Mouse (Mus musculus): ENCODE results near the gene Mindy1. TPM values are rescaled to one million over a fixed set of nuclear protein-coding genes. Genes with fewer than 3 reads are reported as not detected.

The Mindy1 gene
- 100 to 1,000 TPM in 11 of 26 experiments, 10 to 100 TPM in 15; 23.9 to 384 (median 82.5) TPM for total RNA-seq (2018; cell fraction: chromatin; rRNA removed)
- 100 to 1,000 TPM in 10 of 26 experiments, 10 to 100 TPM in 16; 32.1 to 137 (median 68.6) TPM for total RNA-seq (2018; cell fraction: cytosol; rRNA removed)
- 100 to 1,000 TPM in 5 of 26 experiments, 10 to 100 TPM in 21; 27.8 to 201 (median 64.5) TPM for total RNA-seq (2018; cell fraction: nucleus; rRNA removed)
- polyA plus RNA-seq (2018): 99.7 to 130 TPM (median 126 TPM) in 3 replicates

DNA sequence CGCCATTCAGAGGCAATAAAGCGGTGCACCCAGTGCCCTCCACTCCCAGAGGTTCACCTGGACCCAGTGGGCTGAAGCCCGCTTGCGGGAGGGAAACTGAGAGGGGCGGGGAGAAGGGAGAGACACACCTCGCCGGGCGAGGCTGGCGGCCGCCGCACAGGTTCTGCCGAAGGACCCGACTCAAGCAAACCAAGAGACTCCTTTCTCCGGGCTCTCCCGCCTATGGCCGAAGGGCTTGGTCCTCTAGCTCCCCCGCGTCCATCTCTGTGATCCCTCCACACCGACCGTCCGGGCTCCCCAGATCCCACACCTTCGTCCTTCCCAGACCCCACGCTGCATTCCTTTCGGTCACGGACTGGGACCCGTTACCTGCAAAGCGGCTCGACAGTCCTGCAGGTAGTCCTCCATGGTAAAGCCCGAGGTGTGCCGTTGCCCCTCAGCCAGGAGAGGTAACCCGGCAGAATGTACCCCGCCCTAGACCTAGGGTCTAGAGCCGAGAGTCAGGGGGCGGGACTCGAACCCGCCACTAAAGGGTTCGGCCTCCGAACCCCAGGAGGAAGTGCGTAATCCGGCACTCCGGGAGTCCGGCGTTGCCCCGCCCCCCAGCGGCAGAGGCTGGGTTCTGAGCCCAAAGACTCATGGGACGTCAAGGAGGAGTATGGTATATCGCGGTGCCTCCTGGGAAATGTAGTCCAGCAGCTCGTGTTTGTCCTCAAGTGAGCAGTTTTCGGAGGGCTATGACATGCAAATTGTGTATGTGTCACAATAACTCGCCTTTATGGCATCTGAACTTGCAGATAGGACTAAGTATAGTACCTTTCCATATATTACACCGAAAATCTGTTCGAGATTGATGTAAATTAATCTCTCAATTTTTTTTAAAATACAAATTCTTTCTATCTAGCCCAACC, at the start of gene Mindy1, which contains the start of gene Prune1:
Gene Mindy1, plus strand, starts transcription at position 130 of the 911 bp plus-strand sequence.
Gene Prune1, minus strand, starts transcription at position 861 of the 911 bp plus-strand sequence.
- H3K4me3 ChIP-seq (ENCODE audit: inconsistent target): peak within 1 kb of the TSS; percentile 91
- no peaks in the 10 kb centered on the region for H3K36me3 ChIP-seq (ENCODE audit: inconsistent target)
- H3K27ac ChIP-seq: peak within 1 kb of the TSS; percentile 96
- peaks cover 86% of the 10 kb centered on the region for H3K79me2 ChIP-seq (ENCODE audit: inconsistent target)
- WGBS (ENCODE audit: missing documents): under 1% methylated on average over 46 of the region's 53 CpGs

DNA sequence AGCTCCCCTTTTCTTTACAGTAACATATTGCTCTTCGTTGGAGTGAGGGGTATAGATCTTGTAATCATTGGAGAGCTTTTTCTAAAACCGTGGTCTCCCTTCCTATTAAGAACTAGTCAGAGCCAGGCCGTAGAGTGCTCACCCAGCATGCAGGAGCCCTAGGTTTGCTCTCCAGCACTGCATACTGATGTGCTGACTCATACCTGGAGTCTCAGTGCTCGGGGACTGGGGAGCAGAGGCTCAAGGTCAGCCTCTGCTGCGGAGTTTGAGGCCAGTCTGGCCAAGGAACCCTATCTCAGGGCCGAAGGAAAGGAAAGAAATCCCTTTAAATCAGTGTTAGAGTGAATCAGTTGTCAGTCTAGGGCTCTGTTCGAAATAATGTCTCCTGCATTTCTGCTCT, 48.4 kb upstream of the Mindy1 start:
- Histone ChIP-seq H3K4me3 (ENCODE audit: inconsistent target) (no peak overlapping the region), H3K36me3 (ENCODE audit: inconsistent target) (peaks cover 52% of the 10 kb centered on the region), H3K79me2 (ENCODE audit: inconsistent target) (peaks cover 68% of the 10 kb centered on the region), H3K27ac (no peak overlapping the region)
- WGBS (ENCODE audit: missing documents): 82% methylated on average over 7 of the region's 7 CpGs

- 91% methylated on average over 16 of the region's 16 CpGs for WGBS (ENCODE audit: missing documents)
- H3K4me3 ChIP-seq (ENCODE audit: inconsistent target): no peak overlapping the region
- H3K36me3 ChIP-seq (ENCODE audit: inconsistent target): peaks cover 52% of the 10 kb centered on the region
- H3K27ac ChIP-seq: no peak overlapping the region
- peaks cover 63% of the 10 kb centered on the region for H3K79me2 ChIP-seq (ENCODE audit: inconsistent target)
Measured at GRCm38 (mm10) chr3:95233303-95233980, 47.7 kb upstream of the Mindy1 start.

DNA sequence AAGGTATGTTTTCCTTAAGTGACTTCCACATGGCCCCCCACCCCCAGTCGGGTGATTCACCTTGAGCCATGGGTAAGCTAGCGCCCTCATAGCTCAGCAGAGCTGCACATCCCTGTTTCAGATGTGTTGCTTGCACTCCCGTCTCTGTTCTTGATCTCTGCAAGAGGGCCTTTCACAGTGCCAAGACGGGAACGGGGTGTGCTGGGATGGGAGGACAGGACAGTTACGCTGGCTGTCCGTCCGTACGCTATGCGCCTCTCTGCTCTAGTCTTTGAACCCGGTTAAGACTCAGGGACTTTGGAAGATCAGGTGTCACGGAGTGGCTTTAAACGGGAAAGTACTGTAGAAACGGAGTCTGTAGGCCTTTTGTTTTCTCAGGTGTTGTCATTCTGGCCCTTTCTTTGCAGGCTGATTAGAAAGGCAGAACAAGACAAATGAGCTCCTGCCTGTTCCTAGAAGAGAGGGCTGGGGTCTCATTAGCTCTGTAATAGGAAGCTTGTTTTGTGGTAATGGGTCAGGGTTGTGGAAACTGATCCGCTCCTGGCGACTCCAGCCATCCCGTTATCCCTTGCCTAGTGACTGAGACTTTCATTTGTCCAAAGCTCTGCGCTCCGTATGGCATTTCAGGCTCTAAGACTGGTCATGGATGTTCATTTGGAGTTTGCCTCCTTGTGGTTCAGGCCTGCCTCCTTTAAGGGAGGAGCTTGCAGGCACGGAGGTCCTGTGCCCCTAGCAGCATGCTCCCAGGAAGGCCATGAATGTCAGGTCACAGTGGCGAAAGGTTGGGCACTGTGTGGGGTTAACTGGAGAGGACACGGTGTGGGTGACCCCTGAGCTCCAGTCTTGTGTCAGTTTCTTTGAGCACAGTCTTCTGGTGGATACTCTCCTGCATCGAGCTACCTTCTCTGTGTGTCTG, 45.5 kb upstream of the Mindy1 start:
- H3K27ac ChIP-seq: no peak overlapping the region
- no peak overlapping the region for H3K4me3 ChIP-seq (ENCODE audit: inconsistent target)
- H3K79me2 ChIP-seq (ENCODE audit: inconsistent target): peaks cover 53% of the 10 kb centered on the region
- peaks cover 52% of the 10 kb centered on the region for H3K36me3 ChIP-seq (ENCODE audit: inconsistent target)
- WGBS (ENCODE audit: missing documents): 94% methylated on average over 22 of the region's 23 CpGs

- no peak overlapping the region for H3K27ac ChIP-seq
- peaks cover 35% of the 10 kb centered on the region for H3K79me2 ChIP-seq (ENCODE audit: inconsistent target)
- peaks cover 42% of the 10 kb centered on the region for H3K36me3 ChIP-seq (ENCODE audit: inconsistent target)
- H3K4me3 ChIP-seq (ENCODE audit: inconsistent target): no peak overlapping the region
- WGBS (ENCODE audit: missing documents): 68% methylated on average over 8 of the region's 8 CpGs
Measured at GRCm38 (mm10) chr3:95237541-95238099, 43.5 kb upstream of the Mindy1 start.

DNA sequence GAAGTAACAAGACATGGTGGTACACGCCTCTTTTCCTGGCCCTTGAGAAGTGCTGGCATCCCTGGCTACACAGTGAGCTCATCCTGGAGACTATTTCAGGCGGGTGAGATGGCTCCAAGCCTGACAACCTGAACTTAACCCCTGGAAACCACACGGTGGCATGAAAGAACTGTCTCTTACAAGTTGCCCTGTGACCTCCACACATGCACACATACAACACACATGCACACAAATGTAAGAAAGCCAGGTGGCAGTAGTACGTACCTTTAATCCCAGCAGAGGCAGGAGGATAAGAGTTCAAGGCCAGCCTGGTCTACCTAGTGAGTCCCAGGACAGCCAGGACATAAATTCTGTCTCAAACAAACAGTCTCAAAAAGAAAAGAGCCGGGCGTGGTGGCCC, 42.1 kb upstream of the Mindy1 start:
- Histone ChIP-seq H3K79me2 (ENCODE audit: inconsistent target) (peaks cover 21% of the 10 kb centered on the region; the same call in 1 of the 2 replicates), H3K4me3 (ENCODE audit: inconsistent target) (no peak overlapping the region), H3K36me3 (ENCODE audit: inconsistent target) (peaks cover 28% of the 10 kb centered on the region), H3K27ac (no peak overlapping the region)
- WGBS (ENCODE audit: missing documents): 81% methylated on average over 4 of the region's 6 CpGs

- 93% methylated on average over 11 of the region's 12 CpGs for WGBS (ENCODE audit: missing documents)
- Histone ChIP-seq H3K27ac (no peak overlapping the region), H3K36me3 (ENCODE audit: inconsistent target) (peaks cover 19% of the 10 kb centered on the region), H3K4me3 (ENCODE audit: inconsistent target) (no peak overlapping the region), H3K79me2 (ENCODE audit: inconsistent target) (peaks cover 11% of the 10 kb centered on the region; the same call in 1 of the 2 replicates)
Measured at GRCm38 (mm10) chr3:95239971-95240370, 41.2 kb upstream of the Mindy1 start.

DNA sequence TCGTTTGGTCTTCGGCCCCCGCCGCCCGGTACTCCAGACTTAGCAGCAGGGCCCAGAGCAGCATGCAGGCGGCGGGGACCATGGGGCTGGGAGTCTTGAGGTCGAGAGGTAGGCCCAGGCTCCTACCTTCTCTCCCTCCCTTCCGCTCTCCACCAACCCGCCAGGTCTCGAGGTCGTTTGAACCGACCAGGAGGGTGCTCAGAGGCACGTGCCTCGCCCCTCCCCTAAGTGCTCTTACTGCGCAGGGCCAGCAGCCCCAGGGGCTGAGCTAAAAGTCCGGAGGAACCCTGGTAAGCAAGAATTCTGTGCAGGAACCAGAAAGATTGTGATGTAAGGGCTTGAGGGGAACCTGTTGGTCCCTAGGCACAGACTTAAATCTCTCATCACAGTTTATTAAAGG, 40.2 kb upstream of the Mindy1 start:
- 78% methylated on average over 17 of the region's 17 CpGs for WGBS (ENCODE audit: missing documents)
- Histone ChIP-seq H3K4me3 (ENCODE audit: inconsistent target) (no peak overlapping the region), H3K27ac (no peak overlapping the region), H3K36me3 (ENCODE audit: inconsistent target) (peaks cover 10% of the 10 kb centered on the region), H3K79me2 (ENCODE audit: inconsistent target) (peaks cover 2% of the 10 kb centered on the region; the same call in 1 of the 2 replicates)

GRCm38 (mm10) chr3:95241498-95241897, 39.6 kb upstream of the Mindy1 start, which contains the start of gene Gm128:
Gene Gm128, minus strand, starts transcription at chr3:95241598.
- no peak within 1 kb of the TSS for H3K4me3 ChIP-seq (ENCODE audit: inconsistent target)
- H3K27ac ChIP-seq: no peak within 1 kb of the TSS
- peaks cover 4% of the 10 kb centered on the region; the same call in 1 of the 2 replicates for H3K36me3 ChIP-seq (ENCODE audit: inconsistent target)
- H3K79me2 ChIP-seq (ENCODE audit: inconsistent target): no peaks in the 10 kb centered on the region
- 86% methylated on average over 7 of the region's 7 CpGs for WGBS (ENCODE audit: missing documents)

DNA sequence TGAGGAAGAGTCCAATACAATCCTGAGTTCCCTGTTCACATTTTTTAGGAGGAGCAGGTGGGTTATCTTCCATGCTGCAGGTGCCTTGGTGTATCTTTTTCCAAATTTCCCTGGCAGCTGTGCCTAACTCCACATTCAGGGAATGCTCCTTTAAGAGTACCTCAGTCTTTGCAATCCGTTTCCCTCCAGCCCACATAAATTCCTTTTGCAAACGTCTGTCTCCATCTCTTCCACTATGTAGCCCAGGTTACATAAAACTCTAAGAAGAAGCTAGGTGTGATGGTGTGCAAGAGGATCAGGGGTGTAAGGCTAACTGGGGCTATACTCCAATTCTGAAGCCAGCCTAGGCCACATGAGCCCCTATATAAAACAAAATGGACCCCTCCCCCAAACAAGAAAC, 38.1 kb upstream of the Mindy1 start:
- WGBS (ENCODE audit: missing documents): 86% methylated on average over 2 of the region's 2 CpGs
- Histone ChIP-seq H3K36me3 (ENCODE audit: inconsistent target) (no peaks in the 10 kb centered on the region), H3K27ac (no peak overlapping the region), H3K79me2 (ENCODE audit: inconsistent target) (no peaks in the 10 kb centered on the region), H3K4me3 (ENCODE audit: inconsistent target) (no peak overlapping the region)

GRCm38 (mm10) chr3:95246465-95247231, 34.5 kb upstream of the Mindy1 start:
- Histone ChIP-seq H3K79me2 (ENCODE audit: inconsistent target) (no peaks in the 10 kb centered on the region), H3K27ac (no peak overlapping the region), H3K4me3 (ENCODE audit: inconsistent target) (no peak overlapping the region), H3K36me3 (ENCODE audit: inconsistent target) (no peaks in the 10 kb centered on the region)
- 93% methylated on average over 5 of the region's 5 CpGs for WGBS (ENCODE audit: missing documents)

DNA sequence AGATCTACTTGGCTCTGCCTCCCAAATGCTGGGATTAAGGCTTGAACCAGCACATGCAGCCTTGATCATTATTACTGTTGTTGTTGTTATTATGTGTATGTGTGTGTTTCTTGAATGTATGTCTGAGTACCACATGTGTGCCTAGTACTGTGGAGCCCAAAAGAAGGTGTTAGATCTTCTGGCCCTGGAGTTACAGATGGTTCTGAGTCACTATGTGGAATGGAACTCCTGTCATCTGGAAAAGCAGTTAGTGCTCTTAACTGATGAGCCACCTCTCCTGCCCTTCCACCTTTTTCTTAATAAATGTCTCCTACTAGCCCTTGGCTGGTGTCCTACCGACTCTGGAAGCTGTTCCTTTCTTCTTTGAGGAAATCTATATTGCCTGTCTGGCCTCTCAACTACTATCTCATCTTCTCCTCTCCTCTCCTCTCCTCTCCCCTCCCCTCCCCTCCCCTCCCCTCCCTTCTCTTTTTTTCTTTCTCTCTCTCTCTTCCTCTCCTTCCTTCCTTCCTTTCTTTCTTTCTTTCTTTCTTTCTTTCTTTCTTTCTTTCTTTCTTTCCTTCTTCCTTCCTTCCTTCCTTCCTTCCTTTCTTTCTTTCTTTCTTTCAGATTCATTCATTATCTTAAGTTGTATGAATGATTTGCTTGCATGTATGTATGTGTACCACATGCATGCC, 33.3 kb upstream of the Mindy1 start:
- no peaks in the 10 kb centered on the region for H3K79me2 ChIP-seq (ENCODE audit: inconsistent target)
- H3K27ac ChIP-seq: no peak overlapping the region
- no peak overlapping the region for H3K4me3 ChIP-seq (ENCODE audit: inconsistent target)
- H3K36me3 ChIP-seq (ENCODE audit: inconsistent target): peaks cover under 1% of the 10 kb centered on the region; the same call in 1 of the 2 replicates
- WGBS (ENCODE audit: missing documents): 78% methylated on average over 1 of the region's 1 CpGs

Data from macrophage (primary cell).